ENCODE assay signal across 22 mouse cellular contexts in genomic region chr2:84294611-84295010, GRCm38 (mm10).
DNase-seq lines count a peak whose midpoint lies in the region; ATAC-seq and TF ChIP-seq lines count a peak whose summit lies in the region.
"Had no signal": no experiment of that assay in that cellular context is flagged by ENCODE, and none has a peak within 500 bp of the region (broad histone marks: within the 10 kb centered on the region; RNA-seq: fewer than 3 reads in every experiment).

No protein-coding gene starts in this region.

- H3K4me1 ChIP-seq in heart, embryonic 12.5 days (replicated peaks) = no peaks in the 10 kb centered on the region
- no peaks in the 10 kb centered on the region for H3K4me1 ChIP-seq in hindbrain, postnatal 0 days (ENCODE audit: insufficient read depth, low read length)
- no peaks in the 10 kb centered on the region for H3K4me1 ChIP-seq in hindbrain, embryonic 10.5 days (replicated peaks)
- no peaks in the 10 kb centered on the region for H3K4me1 ChIP-seq in lung, embryonic 16.5 days (replicated peaks; ENCODE audit: control insufficient read depth, insufficient read depth, low read length)
- H3K4me1 ChIP-seq in liver, postnatal 0 days (ENCODE audit: insufficient read depth) = no peaks in the 10 kb centered on the region
- H3K4me1 ChIP-seq: embryonic facial prominence, embryonic 13.5 days; forebrain, embryonic 12.5 days; heart, embryonic 15.5 days; hindbrain, embryonic 13.5 days had no signal

- H3K9ac ChIP-seq in heart, embryonic 12.5 days = no peak overlapping the region
- no peak overlapping the region for H3K9ac ChIP-seq in hindbrain, postnatal 0 days (replicated peaks; ENCODE audit: low read length)
- H3K9ac ChIP-seq in lung, embryonic 16.5 days (ENCODE audit: low read length) = no peak overlapping the region
- H3K9ac ChIP-seq in liver, postnatal 0 days (replicated peaks) = no peak overlapping the region
- H3K9ac ChIP-seq: embryonic facial prominence, embryonic 13.5 days; forebrain, embryonic 12.5 days; heart, embryonic 15.5 days; hindbrain, embryonic 13.5 days; liver, embryonic 15.5 days; neural tube, embryonic 12.5 days had no signal

- no peak for ATAC-seq in heart, embryonic 12.5 days (ENCODE audit: insufficient number of reproducible peaks, low FRiP score)
- no peak for ATAC-seq in hindbrain, postnatal 0 days
- no peak for ATAC-seq in lung, embryonic 16.5 days (ENCODE audit: low read depth)
- no peak for ATAC-seq in liver, postnatal 0 days
- ATAC-seq: inflammation-experienced regulatory T-cells, adult 6 months had no signal

- 71% methylated on average over 2 of the region's 2 CpGs for WGBS in heart, embryonic 12.5 days
- 46% methylated on average over 2 of the region's 2 CpGs for WGBS in hindbrain, postnatal 0 days
- 64% methylated on average over 2 of the region's 2 CpGs for WGBS in hindbrain, embryonic 10.5 days
- WGBS in lung, embryonic 16.5 days = 49% methylated on average over 2 of the region's 2 CpGs
- WGBS in liver, postnatal 0 days (ENCODE audit: insufficient replicate concordance) = 64% methylated on average over 2 of the region's 2 CpGs

- no peak overlapping the region for H3K4me2 ChIP-seq in heart, embryonic 12.5 days
- no peak overlapping the region for H3K4me2 ChIP-seq in hindbrain, postnatal 0 days (ENCODE audit: low read depth, low read length)
- no peak overlapping the region for H3K4me2 ChIP-seq in lung, embryonic 16.5 days (ENCODE audit: low read depth, low read length)
- no peak overlapping the region for H3K4me2 ChIP-seq in liver, postnatal 0 days (ENCODE audit: low read depth, low read length)
- H3K4me2 ChIP-seq: embryonic facial prominence, embryonic 13.5 days; forebrain, embryonic 12.5 days; heart, embryonic 15.5 days; hindbrain, embryonic 13.5 days; liver, embryonic 15.5 days; neural tube, embryonic 12.5 days had no signal

- no peak for TF ChIP-seq EP300 in liver, postnatal 0 days (IDR thresholded peaks at IDR 0.05; ENCODE audit: low read depth)

- H3K27ac ChIP-seq in heart, embryonic 12.5 days (ENCODE audit: poor library complexity, severe bottlenecking) = no peak overlapping the region
- no peak overlapping the region for H3K27ac ChIP-seq in hindbrain, postnatal 0 days
- H3K27ac ChIP-seq in hindbrain, embryonic 10.5 days = no peak overlapping the region
- 0 out of 2 replicates have a peak overlapping the region, but pooled peaks have one; percentile 31 for H3K27ac ChIP-seq in lung, embryonic 16.5 days (ENCODE audit: low read length)
- no peak overlapping the region for H3K27ac ChIP-seq in liver, postnatal 0 days (ENCODE audit: low read depth)
- H3K27ac ChIP-seq: embryonic facial prominence, embryonic 13.5 days; forebrain, embryonic 12.5 days; heart, embryonic 15.5 days; hindbrain, embryonic 13.5 days; limb, embryonic 10.5 days; liver, embryonic 15.5 days; midbrain, embryonic 10.5 days; neural tube, embryonic 12.5 days had no signal

- TF ChIP-seq CTCF in hindbrain, postnatal 0 days (IDR thresholded peaks at IDR 0.05; ENCODE audit: low read depth) = no peak
- no peak for TF ChIP-seq CTCF in liver, postnatal 0 days (IDR thresholded peaks at IDR 0.05; ENCODE audit: low read depth)

- no peaks in the 10 kb centered on the region for H3K36me3 ChIP-seq in heart, embryonic 12.5 days
- H3K36me3 ChIP-seq in hindbrain, postnatal 0 days (ENCODE audit: insufficient read depth, low read length) = no peaks in the 10 kb centered on the region
- no peaks in the 10 kb centered on the region for H3K36me3 ChIP-seq in hindbrain, embryonic 10.5 days
- H3K36me3 ChIP-seq in lung, embryonic 16.5 days (ENCODE audit: control insufficient read depth, insufficient read depth, low read length) = no peaks in the 10 kb centered on the region
- no peaks in the 10 kb centered on the region for H3K36me3 ChIP-seq in liver, postnatal 0 days (replicated peaks; ENCODE audit: insufficient read depth, low read length)
- H3K36me3 ChIP-seq: embryonic facial prominence, embryonic 13.5 days; forebrain, embryonic 12.5 days; heart, embryonic 15.5 days; hindbrain, embryonic 13.5 days; limb, embryonic 10.5 days; liver, embryonic 15.5 days; midbrain, embryonic 10.5 days; neural tube, embryonic 12.5 days had no signal

- no peak overlapping the region for H3K4me3 ChIP-seq in heart, embryonic 12.5 days
- no peak overlapping the region for H3K4me3 ChIP-seq in hindbrain, postnatal 0 days (ENCODE audit: low read length)
- no peak overlapping the region for H3K4me3 ChIP-seq in hindbrain, embryonic 10.5 days
- no peak overlapping the region for H3K4me3 ChIP-seq in lung, embryonic 16.5 days (ENCODE audit: low read length)
- no peak overlapping the region for H3K4me3 ChIP-seq in liver, postnatal 0 days (ENCODE audit: low read depth, low read length)
- H3K4me3 ChIP-seq: embryonic facial prominence, embryonic 13.5 days; erythroblast, embryonic 14.5 days; forebrain, embryonic 12.5 days; heart, embryonic 15.5 days; hindbrain, embryonic 13.5 days; limb, embryonic 10.5 days; liver, embryonic 15.5 days; midbrain, embryonic 10.5 days; neural tube, embryonic 12.5 days had no signal

- H3K9me3 ChIP-seq in heart, embryonic 12.5 days (replicated peaks) = no peaks in the 10 kb centered on the region
- no peaks in the 10 kb centered on the region for H3K9me3 ChIP-seq in hindbrain, postnatal 0 days (ENCODE audit: low read length)
- H3K9me3 ChIP-seq in hindbrain, embryonic 10.5 days = no peaks in the 10 kb centered on the region
- no peaks in the 10 kb centered on the region for H3K9me3 ChIP-seq in lung, embryonic 16.5 days (ENCODE audit: control insufficient read depth, low read length)
- H3K9me3 ChIP-seq in liver, postnatal 0 days (ENCODE audit: low read length) = no peaks in the 10 kb centered on the region
- H3K9me3 ChIP-seq: embryonic facial prominence, embryonic 13.5 days; forebrain, embryonic 12.5 days; heart, embryonic 15.5 days; hindbrain, embryonic 13.5 days; limb, embryonic 10.5 days; liver, embryonic 15.5 days; midbrain, embryonic 10.5 days; neural tube, embryonic 12.5 days had no signal

- peak; percentile 92 for DNase-seq in heart, adult 11 months
- peak; percentile 40 for DNase-seq in hindbrain, postnatal 0 days (ENCODE audit: low spot score)
- DNase-seq in hindbrain, embryonic 10.5 days (ENCODE audit: low spot score) = no peak
- no peak for DNase-seq in lung, postnatal 10 days
- DNase-seq in liver, postnatal 0 days = no peak
- DNase-seq: embryo, embryonic 11 days; liver; retina, postnatal 1 day; right cerebral cortex, postnatal 25 days; spleen, adult 18-20 months had no signal

- no peaks in the 10 kb centered on the region for H3K27me3 ChIP-seq in heart, embryonic 12.5 days (replicated peaks)
- H3K27me3 ChIP-seq in hindbrain, postnatal 0 days (ENCODE audit: insufficient read depth, low read length) = no peaks in the 10 kb centered on the region
- no peaks in the 10 kb centered on the region for H3K27me3 ChIP-seq in hindbrain, embryonic 10.5 days (ENCODE audit: insufficient read depth, poor library complexity, severe bottlenecking)
- no peaks in the 10 kb centered on the region for H3K27me3 ChIP-seq in lung, embryonic 16.5 days (ENCODE audit: control insufficient read depth, insufficient read depth, low read depth, low read length)
- no peaks in the 10 kb centered on the region for H3K27me3 ChIP-seq in liver, postnatal 0 days (ENCODE audit: insufficient read depth, low read length)
- H3K27me3 ChIP-seq: embryonic facial prominence, embryonic 13.5 days; forebrain, embryonic 12.5 days; heart, embryonic 15.5 days; hindbrain, embryonic 13.5 days; liver, embryonic 15.5 days; neural tube, embryonic 12.5 days had no signal

Comparison
In these comparisons a context has a peak if more than half of its experiments do, and no peak if none do; other contexts are left out.
1. DNase-seq: peak in heart, adult 11 months (single experiment) and hindbrain, postnatal 0 days (single experiment); none in hindbrain, embryonic 10.5 days (single experiment), lung, postnatal 10 days (single experiment) and liver, postnatal 0 days (single experiment).